Mouse (Mus musculus) heart, adult 2 months (tissue): ENCODE results near the gene Dlx6.

ENCODE experiments used
- CTCF ChIP-seq: fragments of 200-600 bp; IDR thresholded peaks from 2 replicates; pipeline ENCODE4 v1.8.1; 2022; ENCODE audit warnings: antibody characterized with exemption, mild to moderate bottlenecking, moderate library complexity
- POLR2A ChIP-seq: fragments of 200-500 bp; IDR thresholded peaks from 2 replicates; pipeline ENCODE4 v1.6.1; 2011; ENCODE audit warnings: mild to moderate bottlenecking, low read depth, low read length, control low read depth; ENCODE audit not compliant: insufficient read depth

DNA sequence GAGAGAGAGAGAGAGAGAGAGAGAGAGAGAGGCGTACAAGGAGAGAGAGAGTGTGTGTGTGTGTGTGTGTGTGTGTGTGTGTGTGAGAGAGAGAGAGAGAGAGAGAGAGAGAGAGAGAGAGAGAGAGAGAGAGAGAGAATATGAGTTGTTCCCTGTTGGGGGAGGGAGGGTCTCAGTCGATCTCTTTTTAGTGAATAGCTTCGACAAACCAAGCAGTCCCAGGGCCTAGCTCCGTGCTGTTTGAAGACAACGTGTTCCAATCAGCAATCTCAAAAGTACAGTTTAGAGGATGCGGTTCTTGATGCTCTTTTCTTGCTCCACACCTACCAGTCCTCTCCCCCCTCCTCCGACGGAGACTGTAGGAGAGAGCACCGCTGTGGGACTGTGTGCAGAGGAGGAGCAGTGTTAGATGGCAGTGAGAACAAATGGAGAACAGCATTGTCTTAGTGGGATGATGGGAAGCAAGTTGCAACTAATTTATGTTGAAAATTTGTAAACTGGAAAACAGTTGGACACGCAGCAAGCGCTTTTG lies 19.2 kb downstream of the Dlx6 start:
- TF ChIP-seq POLR2A = no peak
- TF ChIP-seq CTCF = no peak
